Mouse (Mus musculus) neural tube, embryonic 12.5 days (tissue): ENCODE results near the gene Mettl14. TPM values are rescaled to one million over a fixed set of nuclear protein-coding genes. Genes with fewer than 3 reads are reported as not detected.

Experiments used
- ATAC-seq: fragments of 200-750 bp; cut with Nextera tagmentation; 2 replicates; pipeline ENCODE4 v1.8.0; 2017; ENCODE audit warnings: low read depth, mild to moderate bottlenecking, moderate TSS enrichment, moderate library complexity; ENCODE audit not compliant: low FRiP score
- H3K27ac ChIP-seq: fragments of 300-500 bp; sonication (generic); 2 replicates; pipeline ENCODE4 v1.5.1; 2016
- H3K27me3 ChIP-seq: fragments of 300-500 bp; sonication (generic); replicated peaks from 2 replicates; pipeline ENCODE4 v1.6.1; 2016; ENCODE audit warnings: mild to moderate bottlenecking
- H3K36me3 ChIP-seq: fragments of 300-500 bp; sonication (generic); 2 replicates; pipeline ENCODE4 v1.6.1; 2016; ENCODE audit warnings: mild to moderate bottlenecking
- H3K4me1 ChIP-seq: fragments of 300-500 bp; sonication (generic); 2 replicates; pipeline ENCODE4 v1.6.1; 2016
- H3K4me2 ChIP-seq: fragments of 300-500 bp; sonication (generic); replicated peaks from 2 replicates; pipeline ENCODE4 v1.6.1; 2016; ENCODE audit warnings: mild to moderate bottlenecking
- H3K4me3 ChIP-seq: fragments of 300-500 bp; sonication (generic); 2 replicates; pipeline ENCODE4 v1.5.1; 2016
- H3K9ac ChIP-seq: fragments of 300-500 bp; sonication (generic); 2 replicates; pipeline ENCODE4 v1.6.1; 2016; ENCODE audit warnings: mild to moderate bottlenecking
- H3K9me3 ChIP-seq: fragments of 300-500 bp; sonication (generic); 2 replicates; pipeline ENCODE4 v1.6.1; 2016; ENCODE audit warnings: mild to moderate bottlenecking
- WGBS: fragments of 180-500 bp; shearing (Covaris S2); methylation state at CpG from one replicate; pipeline ENCODE4 v1.1.7; 2016; 5-methylcytosine and 5-hydroxymethylcytosine counted together
- polyA plus RNA-seq: library from polyadenylated mRNA; unstranded; fragments of >200 nt; fragmentation: Nextera tagmentation; extraction: Ambion mirVana; gene quantifications from 2 replicates; pipeline ENCODE4 v1.2.1, GENCODE M21; 2016

Mettl14 gene
- polyA plus RNA-seq, 1 experiment from 2014 or later, result 34.2 TPM

DNA sequence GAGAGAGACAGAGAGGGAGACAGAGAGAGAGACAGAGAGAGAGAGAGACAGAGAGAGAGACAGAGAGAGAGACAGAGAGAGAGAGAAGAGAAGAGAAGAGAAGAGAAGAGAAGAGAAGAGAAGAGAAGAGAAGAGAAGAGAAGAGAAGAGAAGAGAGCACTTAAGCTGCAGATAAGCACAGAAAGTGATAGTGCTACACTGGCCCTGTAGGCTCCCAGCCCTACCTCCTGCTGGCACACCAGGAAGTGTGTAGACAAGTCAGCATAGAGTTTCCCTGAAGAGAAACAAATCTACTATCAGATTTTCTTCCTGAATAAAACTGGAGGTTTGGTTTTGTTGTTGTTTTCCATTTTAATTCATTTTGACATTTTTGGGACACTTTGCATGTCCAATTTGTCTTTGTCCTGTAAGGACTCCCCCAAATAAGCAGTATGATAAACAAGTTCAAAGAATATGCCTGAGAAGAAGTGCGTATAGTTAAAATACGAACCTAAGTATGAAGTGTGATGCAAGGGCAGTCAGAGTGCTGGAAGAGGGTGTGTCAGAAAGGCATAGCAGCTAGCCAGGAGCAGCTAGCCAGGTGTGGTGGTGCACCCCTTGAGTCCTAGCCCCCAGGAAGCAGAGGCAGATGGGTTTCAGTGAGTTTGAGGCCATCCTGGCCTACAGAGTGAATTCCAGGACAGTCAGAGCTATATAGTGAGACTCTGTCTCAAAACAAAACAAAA lies 53.4 kb downstream of the Mettl14 start:
- no peak for ATAC-seq
- WGBS, result 92% methylated on average over 2 of the region's 2 CpGs
- no peak overlapping the region for H3K27ac ChIP-seq
- H3K27me3 ChIP-seq, result no peaks in the 10 kb centered on the region
- H3K9me3 ChIP-seq, result no peaks in the 10 kb centered on the region
- no peaks in the 10 kb centered on the region for H3K36me3 ChIP-seq
- H3K9ac ChIP-seq, result no peak overlapping the region
- H3K4me2 ChIP-seq, result no peak overlapping the region
- H3K4me1 ChIP-seq, result no peaks in the 10 kb centered on the region
- H3K4me3 ChIP-seq, result no peak overlapping the region

DNA sequence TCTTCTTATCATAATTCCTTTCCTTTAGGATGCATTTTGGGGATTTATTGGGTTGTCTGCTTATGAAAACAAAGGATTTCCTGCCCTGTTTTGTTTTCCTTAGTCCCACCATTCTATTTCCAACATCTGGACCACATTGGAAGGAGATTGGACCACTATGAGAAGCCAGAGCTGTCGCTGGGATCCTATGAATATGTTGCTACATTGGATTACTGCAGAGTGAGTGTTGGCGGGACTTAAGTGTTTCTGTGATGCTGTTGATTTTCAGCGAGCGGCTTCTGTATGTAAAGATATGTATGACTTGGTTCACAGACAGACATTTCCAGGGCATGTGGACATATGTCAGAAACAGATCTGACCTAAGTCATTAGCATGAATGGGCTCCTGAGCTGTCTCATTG lies 55.7 kb downstream of the Mettl14 start:
- WGBS, result 83% methylated on average over 4 of the region's 4 CpGs
- no peak overlapping the region for H3K4me3 ChIP-seq
- no peak for ATAC-seq
- no peak overlapping the region for H3K4me2 ChIP-seq
- no peaks in the 10 kb centered on the region for H3K9me3 ChIP-seq
- no peaks in the 10 kb centered on the region for H3K27me3 ChIP-seq
- no peak overlapping the region for H3K9ac ChIP-seq
- no peaks in the 10 kb centered on the region for H3K4me1 ChIP-seq
- no peaks in the 10 kb centered on the region for H3K36me3 ChIP-seq
- no peak overlapping the region for H3K27ac ChIP-seq

DNA sequence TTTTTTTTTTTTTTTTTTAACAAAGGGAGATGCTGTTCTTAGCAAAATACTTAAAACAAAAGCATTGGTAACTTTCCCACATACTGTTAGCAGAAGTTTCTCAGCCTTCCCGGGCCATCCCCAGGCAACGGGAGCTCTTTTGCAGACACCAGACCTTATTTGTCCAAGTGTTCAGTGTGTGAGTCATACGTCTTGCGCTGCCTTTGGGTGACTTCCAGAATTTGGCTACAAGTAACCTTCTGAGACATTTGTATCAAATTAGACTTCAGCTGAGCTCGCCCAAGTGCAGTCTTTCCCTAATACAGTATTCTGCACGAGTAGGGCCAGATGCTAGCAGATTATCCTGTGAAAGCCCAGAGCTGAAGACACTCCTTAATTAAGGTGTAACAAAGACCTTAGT lies 56.7 kb downstream of the Mettl14 start:
- Histone ChIP-seq H3K27me3 (no peaks in the 10 kb centered on the region), H3K4me3 (no peak overlapping the region), H3K4me1 (no peaks in the 10 kb centered on the region), H3K9me3 (no peaks in the 10 kb centered on the region), H3K9ac (no peak overlapping the region), H3K4me2 (no peak overlapping the region), H3K27ac (no peak overlapping the region), H3K36me3 (no peaks in the 10 kb centered on the region)
- 65% methylated on average over 6 of the region's 6 CpGs for WGBS
- ATAC-seq, result no peak

DNA sequence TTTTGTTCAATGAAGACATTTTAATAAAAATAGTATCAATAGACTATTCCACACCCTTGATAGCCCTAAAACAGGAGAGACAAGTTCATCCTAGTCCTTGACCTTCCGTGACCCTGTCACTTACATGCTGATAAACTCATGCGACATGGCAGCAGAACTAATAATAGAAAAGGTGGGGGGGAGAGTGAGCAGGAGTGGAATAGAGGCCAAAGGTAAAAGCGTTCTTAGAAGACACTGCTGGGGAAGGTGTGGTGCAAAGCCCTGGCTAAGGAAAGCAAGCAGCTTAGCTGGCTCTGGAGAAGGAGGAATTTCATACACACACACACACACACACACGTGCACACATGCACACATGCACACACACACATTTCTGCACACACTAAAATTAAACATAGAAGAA lies 61.6 kb downstream of the Mettl14 start:
- Histone ChIP-seq H3K36me3 (no peaks in the 10 kb centered on the region), H3K27ac (no peak overlapping the region), H3K4me3 (no peak overlapping the region), H3K4me1 (no peaks in the 10 kb centered on the region), H3K4me2 (no peak overlapping the region), H3K9me3 (no peaks in the 10 kb centered on the region), H3K9ac (no peak overlapping the region), H3K27me3 (no peaks in the 10 kb centered on the region)
- WGBS, result 84% methylated on average over 4 of the region's 4 CpGs
- no peak for ATAC-seq

DNA sequence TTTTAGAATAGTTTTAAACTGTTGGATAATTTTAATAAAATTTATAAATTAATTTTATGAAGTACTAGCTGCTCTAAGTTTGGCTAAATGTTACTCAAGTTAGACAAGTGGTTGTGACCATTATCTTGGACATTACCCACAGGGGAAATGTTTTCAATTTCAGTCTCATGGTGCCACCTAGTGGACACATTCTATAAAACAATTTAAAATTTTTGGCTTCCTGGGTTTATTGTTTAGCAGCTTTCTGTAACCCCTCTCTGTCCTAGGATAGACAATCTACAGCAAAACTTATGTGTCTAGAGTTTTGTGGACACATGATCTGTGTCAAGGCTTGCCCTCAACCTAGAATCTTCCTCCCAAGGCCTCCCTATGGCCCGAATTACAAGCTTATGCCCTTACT lies 63.8 kb downstream of the Mettl14 start:
- no peak overlapping the region for H3K9ac ChIP-seq
- H3K36me3 ChIP-seq, result no peaks in the 10 kb centered on the region
- H3K4me2 ChIP-seq, result no peak overlapping the region
- no peaks in the 10 kb centered on the region for H3K9me3 ChIP-seq
- no peak overlapping the region for H3K4me3 ChIP-seq
- H3K27me3 ChIP-seq, result no peaks in the 10 kb centered on the region
- 25% methylated on average over 1 of the region's 1 CpGs for WGBS
- ATAC-seq, result 0 out of 2 replicates have a peak, but pooled peaks have one; percentile 33
- no peaks in the 10 kb centered on the region for H3K4me1 ChIP-seq
- H3K27ac ChIP-seq, result no peak overlapping the region

DNA sequence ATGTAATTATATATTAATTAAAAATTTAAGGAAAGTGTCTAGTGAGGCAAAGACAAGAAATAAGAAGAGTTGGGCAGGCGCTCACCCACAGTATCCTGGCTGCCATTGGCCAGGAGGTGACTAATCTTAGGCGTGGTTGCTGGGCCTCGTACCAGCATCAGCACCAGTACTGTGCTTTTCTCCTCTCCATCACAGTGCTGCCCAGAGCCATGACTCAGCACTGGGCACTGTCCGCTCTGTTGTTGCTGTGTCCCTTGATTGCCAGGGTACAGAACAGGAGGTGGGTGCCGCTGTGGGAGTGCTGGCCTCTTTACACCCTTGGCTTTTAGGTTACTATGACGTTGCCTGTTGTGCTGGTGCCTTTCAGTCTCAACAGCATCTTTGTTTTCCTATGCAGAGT lies 64.3 kb downstream of the Mettl14 start:
- Histone ChIP-seq H3K36me3 (no peaks in the 10 kb centered on the region), H3K27ac (no peak overlapping the region), H3K9ac (no peak overlapping the region), H3K4me3 (no peak overlapping the region), H3K4me1 (no peaks in the 10 kb centered on the region), H3K4me2 (no peak overlapping the region), H3K9me3 (no peaks in the 10 kb centered on the region), H3K27me3 (no peaks in the 10 kb centered on the region)
- ATAC-seq, result 0 out of 2 replicates have a peak, but pooled peaks have one; percentile 64
- WGBS, result 88% methylated on average over 6 of the region's 6 CpGs

DNA sequence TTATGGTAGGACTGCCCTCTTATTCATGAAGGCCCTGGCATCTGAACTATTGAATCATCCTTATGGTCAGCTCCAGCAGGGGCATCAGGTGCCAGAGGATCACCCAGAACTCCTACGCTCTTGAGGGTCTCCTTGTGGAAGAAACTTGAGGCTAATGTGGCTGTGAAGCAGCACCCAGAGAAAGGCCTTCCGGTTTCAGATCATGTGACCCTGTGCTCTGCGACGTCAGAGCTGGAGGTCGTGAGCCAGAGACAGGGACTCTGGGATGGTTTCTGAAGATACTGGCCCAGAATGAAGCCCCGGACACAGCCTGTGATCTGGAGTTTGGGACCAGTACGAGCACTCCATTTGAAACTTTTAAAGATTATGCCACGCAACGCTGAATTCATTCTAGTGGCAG lies 65.6 kb downstream of the Mettl14 start:
- no peak for ATAC-seq
- Histone ChIP-seq H3K27me3 (no peaks in the 10 kb centered on the region), H3K36me3 (no peaks in the 10 kb centered on the region), H3K4me3 (no peak overlapping the region), H3K9ac (no peak overlapping the region), H3K4me2 (no peak overlapping the region), H3K27ac (no peak overlapping the region), H3K9me3 (no peaks in the 10 kb centered on the region), H3K4me1 (no peaks in the 10 kb centered on the region)
- WGBS, result 86% methylated on average over 9 of the region's 9 CpGs

Other genes starting within 250 kb of the Mettl14 start
- 2.5 and 3.5 TPM in 2 replicates for gene Synpo2, start 150.0 kb downstream of the Mettl14 start, polyA plus RNA-seq
- 21.8 and 24.2 TPM in 2 replicates for gene Sec24d, start 118.7 kb downstream of the Mettl14 start, polyA plus RNA-seq
- 12.1 and 13.0 TPM in 2 replicates for gene Prss12, start 60.8 kb upstream of the Mettl14 start, polyA plus RNA-seq